Mouse (Mus musculus) intestine, embryonic 16.5 days (tissue): ENCODE results near the gene Rnasek. TPM values are rescaled to one million over a fixed set of nuclear protein-coding genes. Genes with fewer than 3 reads are reported as not detected.
A peak's percentile ranks its signal among the peaks of the same experiment; 100 is the strongest.

Source experiments
- ATAC-seq: fragments of 200-750 bp; cut with Nextera tagmentation; 2 replicates; pipeline ENCODE4 v1.8.0; 2017; ENCODE audit warnings: moderate TSS enrichment, moderate library complexity
- H3K27ac ChIP-seq: fragments of 300-500 bp; sonication (generic); 2 replicates; pipeline ENCODE4 v1.5.1; 2014; ENCODE audit warnings: mild to moderate bottlenecking, low read length
- H3K27me3 ChIP-seq: fragments of 300-500 bp; sonication (generic); replicated peaks from 2 replicates; pipeline ENCODE4 v1.6.1; 2014; ENCODE audit warnings: low read length, control low read depth, mixed read lengths; ENCODE audit not compliant: control insufficient read depth, insufficient read depth
- H3K36me3 ChIP-seq: fragments of 300-500 bp; sonication (generic); 2 replicates; pipeline ENCODE4 v1.6.1; 2014; ENCODE audit warnings: low read length, control low read depth; ENCODE audit not compliant: control insufficient read depth, insufficient read depth
- H3K4me1 ChIP-seq: fragments of 300-500 bp; sonication (generic); 2 replicates; pipeline ENCODE4 v1.6.1; 2014; ENCODE audit warnings: low read length, control low read depth, mixed read lengths; ENCODE audit not compliant: control insufficient read depth, insufficient read depth
- H3K4me2 ChIP-seq: fragments of 300-500 bp; sonication (generic); 2 replicates; pipeline ENCODE4 v1.6.1; 2014; ENCODE audit warnings: low read depth, low read length, control low read depth
- H3K4me3 ChIP-seq: fragments of 300-500 bp; sonication (generic); 2 replicates; pipeline ENCODE4 v1.5.1; 2014; ENCODE audit warnings: mild to moderate bottlenecking, low read length
- H3K9ac ChIP-seq: fragments of 300-500 bp; sonication (generic); 2 replicates; pipeline ENCODE4 v1.6.1; 2014; ENCODE audit warnings: low read depth, low read length
- H3K9me3 ChIP-seq: fragments of 300-500 bp; sonication (generic); 2 replicates; pipeline ENCODE4 v1.6.1; 2016; ENCODE audit warnings: low read length, control low read depth; ENCODE audit not compliant: control insufficient read depth
- WGBS: fragments of 180-500 bp; shearing (Covaris S2); extraction: QIAGEN DNeasy Blood & Tissue Kit; methylation state at CpG from one replicate; pipeline ENCODE4 v1.1.7; 2014; 5-methylcytosine and 5-hydroxymethylcytosine counted together
- polyA plus RNA-seq: library from polyadenylated mRNA; unstranded; fragments of >200 nt; fragmentation: Nextera tagmentation; extraction: Ambion mirVana; gene quantifications from 2 replicates; pipeline ENCODE4 v1.2.1, GENCODE M21; 2015

Rnasek gene
- polyA plus RNA-seq, 1 experiment from 2014 or later = 269 TPM

GRCm38 (mm10) chr11:70266405-70266804 is 26.8 kb upstream of the Rnasek start:
- H3K9ac ChIP-seq = no peak overlapping the region
- no peak for ATAC-seq
- no peaks in the 10 kb centered on the region for H3K36me3 ChIP-seq
- no peaks in the 10 kb centered on the region for H3K9me3 ChIP-seq
- H3K4me3 ChIP-seq = no peak overlapping the region
- H3K27ac ChIP-seq = no peak overlapping the region
- no peaks in the 10 kb centered on the region for H3K27me3 ChIP-seq
- H3K4me2 ChIP-seq = no peak overlapping the region
- H3K4me1 ChIP-seq = peaks cover 4% of the 10 kb centered on the region
- WGBS = 85% methylated on average over 1 of the region's 1 CpGs

- Histone ChIP-seq H3K27ac (no peak overlapping the region), H3K9ac (no peak overlapping the region), H3K9me3 (no peaks in the 10 kb centered on the region), H3K4me2 (no peak overlapping the region), H3K36me3 (no peaks in the 10 kb centered on the region), H3K4me3 (no peak overlapping the region), H3K27me3 (no peaks in the 10 kb centered on the region), H3K4me1 (peaks cover 4% of the 10 kb centered on the region)
- 64% methylated on average over 4 of the region's 4 CpGs for WGBS
- ATAC-seq = no peak
Measured at GRCm38 (mm10) chr11:70265819-70266218, 26.2 kb upstream of the Rnasek start.

GRCm38 (mm10) chr11:70265252-70265651 is 25.6 kb upstream of the Rnasek start:
- Histone ChIP-seq H3K9me3 (no peaks in the 10 kb centered on the region), H3K4me1 (peaks cover 4% of the 10 kb centered on the region), H3K27me3 (no peaks in the 10 kb centered on the region), H3K9ac (no peak overlapping the region), H3K36me3 (no peaks in the 10 kb centered on the region), H3K27ac (no peak overlapping the region), H3K4me3 (no peak overlapping the region), H3K4me2 (no peak overlapping the region)
- no peak for ATAC-seq
- 46% methylated on average over 3 of the region's 3 CpGs for WGBS

DNA sequence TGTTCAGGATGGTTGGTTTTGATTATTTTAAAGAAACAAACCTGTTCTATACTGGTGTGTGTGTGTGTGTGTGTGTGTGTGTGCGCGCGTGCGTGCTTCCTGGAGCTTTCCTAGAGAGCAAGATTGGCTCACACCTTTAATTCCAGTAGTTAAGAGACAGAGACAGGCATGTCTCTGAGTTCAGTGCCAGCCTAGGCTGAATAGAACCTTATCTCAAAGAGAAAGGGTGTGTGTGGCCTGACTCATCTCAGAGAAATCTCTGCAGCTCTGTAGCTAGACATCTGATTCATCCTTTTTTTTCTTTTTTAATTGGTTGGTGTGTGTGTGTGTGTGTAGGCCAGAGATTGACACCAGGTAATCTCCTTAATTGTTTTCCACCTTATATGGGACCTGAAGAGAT is 19.4 kb upstream of the Rnasek start:
- H3K4me2 ChIP-seq = no peak overlapping the region
- no peak for ATAC-seq
- H3K9me3 ChIP-seq = no peaks in the 10 kb centered on the region
- H3K9ac ChIP-seq = no peak overlapping the region
- no peak overlapping the region for H3K27ac ChIP-seq
- H3K27me3 ChIP-seq = peaks cover 15% of the 10 kb centered on the region
- 94% methylated on average over 4 of the region's 4 CpGs for WGBS
- H3K4me1 ChIP-seq = peaks cover 9% of the 10 kb centered on the region; the same call in 1 of the 2 replicates
- H3K36me3 ChIP-seq = no peaks in the 10 kb centered on the region
- no peak overlapping the region for H3K4me3 ChIP-seq

- peaks cover 30% of the 10 kb centered on the region for H3K27me3 ChIP-seq
- H3K4me3 ChIP-seq = peak within 1 kb of the TSS; percentile 39
- WGBS = 3% methylated on average over 25 of the region's 25 CpGs
- peak; percentile 42; the same call in 1 of the 2 replicates for ATAC-seq
- H3K36me3 ChIP-seq = no peaks in the 10 kb centered on the region
- H3K27ac ChIP-seq = no peak within 1 kb of the TSS
- H3K9ac ChIP-seq = peak within 1 kb of the TSS; percentile 63
- H3K9me3 ChIP-seq = no peaks in the 10 kb centered on the region
- peak within 1 kb of the TSS; percentile 61 for H3K4me2 ChIP-seq
- peaks cover 9% of the 10 kb centered on the region; the same call in 1 of the 2 replicates for H3K4me1 ChIP-seq
Measured at GRCm38 (mm10) chr11:70254931-70255531, 15.4 kb upstream of the Rnasek start, which contains the start of gene Alox12. Alox12 (minus strand) TSS chr11:70255353.

GRCm38 (mm10) chr11:70254337-70254736 is 14.7 kb upstream of the Rnasek start:
- Histone ChIP-seq H3K27me3 (peaks cover 30% of the 10 kb centered on the region), H3K4me1 (peaks cover 9% of the 10 kb centered on the region; the same call in 1 of the 2 replicates), H3K9me3 (no peaks in the 10 kb centered on the region), H3K27ac (no peak overlapping the region), H3K9ac (0 out of 2 replicates have a peak overlapping the region, but pooled peaks have one; percentile 63), H3K4me3 (peak overlapping the region; percentile 39), H3K36me3 (no peaks in the 10 kb centered on the region), H3K4me2 (peak overlapping the region; percentile 61)
- ATAC-seq = no peak
- 6% methylated on average over 18 of the region's 18 CpGs for WGBS

GRCm38 (mm10) chr11:70251853-70252252 is 12.2 kb upstream of the Rnasek start:
- ATAC-seq = no peak
- WGBS = 82% methylated on average over 8 of the region's 8 CpGs
- Histone ChIP-seq H3K27me3 (peaks cover 30% of the 10 kb centered on the region), H3K4me2 (no peak overlapping the region), H3K9ac (no peak overlapping the region), H3K36me3 (no peaks in the 10 kb centered on the region), H3K4me3 (no peak overlapping the region), H3K9me3 (no peaks in the 10 kb centered on the region), H3K4me1 (peaks cover 9% of the 10 kb centered on the region; the same call in 1 of the 2 replicates), H3K27ac (no peak overlapping the region)

DNA sequence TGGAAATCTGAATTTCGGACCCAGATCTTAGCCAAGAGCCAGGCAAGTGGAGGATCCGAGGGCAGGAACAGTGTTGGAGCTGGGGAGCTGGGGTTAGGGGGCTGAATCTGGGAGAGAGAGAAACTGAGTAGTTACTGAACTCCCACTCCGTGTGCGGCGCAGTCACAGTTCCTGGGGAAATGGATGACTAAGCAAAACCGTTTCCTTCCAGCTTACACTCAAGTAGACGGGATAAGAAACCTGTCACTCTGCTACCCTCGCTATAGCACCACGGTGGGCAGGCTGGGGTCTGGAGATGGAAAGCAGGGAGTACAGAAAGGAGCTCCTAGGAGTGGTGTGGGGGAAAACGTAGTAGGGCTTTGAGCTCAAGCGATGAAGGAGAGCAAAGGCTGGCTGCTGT is 10.5 kb upstream of the Rnasek start:
- 67% methylated on average over 11 of the region's 11 CpGs for WGBS
- no peak overlapping the region for H3K9ac ChIP-seq
- H3K27ac ChIP-seq = no peak overlapping the region
- no peak for ATAC-seq
- H3K27me3 ChIP-seq = peaks cover 25% of the 10 kb centered on the region
- H3K4me3 ChIP-seq = no peak overlapping the region
- no peaks in the 10 kb centered on the region for H3K36me3 ChIP-seq
- H3K4me1 ChIP-seq = peaks cover 9% of the 10 kb centered on the region; the same call in 1 of the 2 replicates
- no peaks in the 10 kb centered on the region for H3K9me3 ChIP-seq
- H3K4me2 ChIP-seq = no peak overlapping the region

- Histone ChIP-seq H3K4me1 (no peaks in the 10 kb centered on the region), H3K27me3 (no peaks in the 10 kb centered on the region), H3K9ac (no peak overlapping the region), H3K9me3 (no peaks in the 10 kb centered on the region), H3K4me3 (no peak overlapping the region), H3K4me2 (no peak overlapping the region), H3K36me3 (no peaks in the 10 kb centered on the region), H3K27ac (no peak overlapping the region)
- ATAC-seq = no peak
- WGBS = 53% methylated on average over 9 of the region's 9 CpGs
Measured at GRCm38 (mm10) chr11:70247136-70247845, 7.6 kb upstream of the Rnasek start.
